Mouse (Mus musculus) MEL (cell line): ENCODE results near the gene Ube2cbp.

Source experiments
- CHD1 ChIP-seq: IDR thresholded peaks from 2 replicates; pipeline ENCODE4 v1.6.1; 2012; ENCODE audit warnings: low read depth, mild to moderate bottlenecking, inconsistent platforms, low read length, improper control_type of control experiment
- CHD2 ChIP-seq: IDR thresholded peaks from 2 replicates; pipeline ENCODE4 v1.6.1; 2011; ENCODE audit warnings: low read length, improper control_type of control experiment
- CTCF ChIP-seq, 3 experiments: IDR thresholded peaks in 2 of 3; conservative IDR thresholded peaks in 1 of 3; 2 replicates each; pipeline ENCODE4 v1.5.1; 2011 to 2012; ENCODE audit warnings: low read length in 3 of 3, low read depth in 2 of 3, mild to moderate bottlenecking in 2 of 3, improper control_type of control experiment in 1 of 3, inconsistent platforms in 1 of 3, mixed read lengths in 1 of 3, moderate library complexity in 1 of 3; ENCODE audit not compliant: control insufficient read depth in 1 of 3, insufficient read depth in 1 of 3, poor library complexity in 1 of 3, severe bottlenecking in 1 of 3
- EP300 ChIP-seq, 2 experiments: IDR thresholded peaks; 2 replicates each; pipeline ENCODE4 v1.6.1; 2011; ENCODE audit warnings: improper control_type of control experiment in 2 of 2, low read length in 2 of 2, low read depth in 1 of 2, mild to moderate bottlenecking in 1 of 2
- GATA1 ChIP-seq: IDR thresholded peaks from 2 replicates; pipeline ENCODE4 v1.6.1; 2011; ENCODE audit warnings: low read depth, low read length, improper control_type of control experiment
- HCFC1 ChIP-seq: IDR thresholded peaks from 2 replicates; pipeline ENCODE4 v1.6.1; 2012; ENCODE audit warnings: low read depth, mild to moderate bottlenecking, inconsistent platforms, low read length, improper control_type of control experiment, moderate library complexity
- JUND ChIP-seq: IDR thresholded peaks from 2 replicates; pipeline ENCODE4 v1.6.1; 2011; ENCODE audit warnings: low read depth, mild to moderate bottlenecking, improper control_type of control experiment, low read length
- KAT2A ChIP-seq: conservative IDR thresholded peaks from 2 replicates; pipeline ENCODE4 v1.6.1; 2012; ENCODE audit warnings: low read depth, low read length, improper control_type of control experiment, inconsistent platforms
- MAX ChIP-seq: IDR thresholded peaks from 2 replicates; pipeline ENCODE4 v1.6.1; 2011; ENCODE audit warnings: low read length, improper control_type of control experiment
- NELFE ChIP-seq: IDR thresholded peaks from 2 replicates; pipeline ENCODE4 v1.6.1; 2011; ENCODE audit warnings: low read depth, low read length, improper control_type of control experiment
- POLR2A ChIP-seq, 2 experiments: IDR thresholded peaks; 2 replicates each; pipeline ENCODE4 v1.6.1; 2011 to 2012; ENCODE audit warnings: low read length in 2 of 2, mild to moderate bottlenecking in 2 of 2, control low read depth in 1 of 2, improper control_type of control experiment in 1 of 2, low read depth in 1 of 2, moderate library complexity in 1 of 2; ENCODE audit not compliant: control insufficient read depth in 1 of 2, insufficient read depth in 1 of 2, poor library complexity in 1 of 2
- RAD21 ChIP-seq: IDR thresholded peaks from 2 replicates; pipeline ENCODE4 v1.6.1; 2011; ENCODE audit warnings: mild to moderate bottlenecking, low read depth, low read length, improper control_type of control experiment
- TAL1 ChIP-seq: IDR thresholded peaks from 2 replicates; pipeline ENCODE4 v1.6.1; 2012; ENCODE audit warnings: mild to moderate bottlenecking, inconsistent platforms, low read length, moderate library complexity, mixed read lengths

DNA sequence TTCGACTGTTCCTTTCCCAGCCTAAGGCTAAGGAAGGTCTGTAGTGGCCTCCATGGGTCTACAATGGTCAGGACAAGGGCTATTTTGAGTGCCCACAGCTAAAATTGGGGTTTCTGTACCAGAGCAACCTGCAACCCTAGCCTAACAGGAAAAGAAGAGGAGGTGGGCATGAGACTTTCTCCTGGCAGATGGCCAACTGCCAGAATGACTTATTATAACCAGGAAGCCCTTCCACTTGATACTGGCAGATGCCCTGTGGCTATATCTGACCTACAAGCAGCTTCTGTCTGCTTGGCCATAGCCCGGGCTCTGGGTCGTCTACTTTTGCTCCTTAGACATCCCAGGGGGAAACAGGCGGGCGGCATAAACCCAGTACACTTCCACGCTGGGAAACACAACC lies 163.3 kb downstream of the Ube2cbp start:
- TF ChIP-seq RAD21 (no peak), CTCF (IDR thresholded peaks at IDR 0.05 in 2 of 3, conservative IDR thresholded peaks at IDR 0.05 in 1 of 3; ENCODE audit: control insufficient read depth in 1 of 3, insufficient read depth in 1 of 3, low read depth in 2 of 3, low read length in 3 of 3, poor library complexity in 1 of 3, severe bottlenecking in 1 of 3) (no peak), POLR2A (IDR thresholded peaks at IDR 0.05; ENCODE audit: control insufficient read depth in 1 of 2, insufficient read depth in 1 of 2, low read depth in 1 of 2, low read length in 2 of 2, poor library complexity in 1 of 2) (no peak), CHD2 (no peak), NELFE (no peak), EP300 (IDR thresholded peaks at IDR 0.05; ENCODE audit: low read depth in 1 of 2, low read length in 2 of 2) (no peak), GATA1 (no peak), KAT2A (no peak), TAL1 (no peak), MAX (no peak), JUND (no peak), HCFC1 (no peak), CHD1 (no peak)
